Mouse (Mus musculus) brown adipose tissue, adult 24 weeks (tissue): Measurements from ENCODE around the gene Cnot11. TPM values are rescaled to one million over a fixed set of nuclear protein-coding genes. Genes with fewer than 3 reads are reported as not detected.

Source experiments
- H3K27ac ChIP-seq: fragments of 200-500 bp; replicated peaks from 2 replicates; pipeline ENCODE4 v1.5.1; 2012; ENCODE audit warnings: low read depth, mild to moderate bottlenecking, low read length
- H3K4me1 ChIP-seq: fragments of 200-500 bp; 2 replicates; pipeline ENCODE4 v1.6.1; 2012; ENCODE audit warnings: low read length, mixed read lengths; ENCODE audit not compliant: control insufficient read depth, insufficient read depth, insufficient read length
- H3K4me3 ChIP-seq: fragments of 200-500 bp; 2 replicates; pipeline ENCODE4 v1.5.1; 2012; ENCODE audit warnings: low read depth, mild to moderate bottlenecking, low read length, moderate library complexity; ENCODE audit not compliant: insufficient read depth
- polyA plus RNA-seq: library from polyadenylated mRNA; stranded (reverse); fragments of >200 nt; gene quantifications from 2 replicates; pipeline ENCODE4 v1.2.4, GENCODE M21; 2012; ENCODE audit not compliant: missing spikeins, insufficient read depth, insufficient read length

The Cnot11 gene
- polyA plus RNA-seq, 1 experiment, result 9.6 TPM

- no peak overlapping the region for H3K4me3 ChIP-seq
- no peak overlapping the region for H3K27ac ChIP-seq
- H3K4me1 ChIP-seq, result no peaks in the 10 kb centered on the region
These were observed 15.0 kb downstream of the Cnot11 start for GRCm38 (mm10) chr1:39549831-39550230.

DNA sequence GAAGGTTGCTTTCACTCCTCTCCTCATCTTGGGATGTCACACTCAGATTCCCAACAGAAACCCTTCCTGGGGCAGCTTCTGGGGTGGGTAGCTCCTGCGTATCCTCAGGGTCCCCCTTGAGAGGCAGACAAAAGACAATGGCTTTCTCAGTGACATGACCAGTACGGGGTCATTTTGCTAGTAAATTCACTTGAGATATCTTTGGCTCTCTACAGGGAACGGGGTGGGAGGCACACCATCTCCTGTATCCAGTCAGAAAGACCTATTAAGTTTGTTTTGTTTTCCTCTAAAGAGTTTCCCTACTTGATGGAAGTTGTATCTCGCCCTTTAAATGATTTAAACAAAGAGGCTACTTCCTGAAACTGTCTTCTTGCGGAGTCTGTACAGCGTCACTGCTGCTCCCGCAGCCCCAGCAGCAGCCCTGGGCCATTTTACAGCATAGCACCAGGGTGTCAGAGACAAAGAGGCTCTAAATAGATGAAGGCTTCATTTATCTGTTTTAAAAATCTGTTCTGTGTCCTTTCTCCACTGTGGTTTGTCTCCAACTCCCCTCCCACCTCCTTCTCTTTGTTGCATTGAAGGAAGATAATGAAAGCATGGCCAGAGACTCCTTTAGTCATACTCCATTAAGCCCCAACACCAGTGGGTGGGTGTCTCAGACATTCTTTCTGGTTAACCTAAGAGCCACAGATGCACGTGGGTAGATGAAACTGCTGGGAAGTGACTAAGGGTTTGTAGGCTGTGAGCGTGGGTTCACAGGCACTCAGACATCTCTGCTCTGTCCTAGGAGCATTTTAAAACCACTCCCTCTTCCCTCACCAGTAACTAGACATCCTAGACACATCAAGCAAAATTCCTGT lies 21.0 kb downstream of the Cnot11 start:
- Histone ChIP-seq H3K4me1 (no peaks in the 10 kb centered on the region), H3K27ac (no peak overlapping the region), H3K4me3 (no peak overlapping the region)

DNA sequence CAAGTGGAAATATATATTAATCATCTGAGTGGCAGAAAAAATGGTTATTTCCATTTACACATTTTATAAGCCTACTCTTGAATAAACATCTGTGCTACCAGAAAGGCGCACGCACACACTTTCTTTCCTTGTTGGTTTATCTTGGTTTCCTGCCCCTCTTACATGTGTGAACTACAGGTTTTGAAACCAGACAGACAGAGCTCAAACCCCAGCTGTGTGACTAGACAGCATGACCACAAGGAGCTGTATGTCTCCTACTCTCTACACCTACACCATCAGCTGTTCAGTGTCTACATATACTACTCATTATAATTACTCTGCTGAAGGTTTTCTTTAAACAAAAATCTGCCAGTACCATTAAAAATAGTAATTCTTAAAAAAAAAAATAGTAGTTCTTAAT lies 24.2 kb downstream of the Cnot11 start:
- no peaks in the 10 kb centered on the region for H3K4me1 ChIP-seq
- no peak overlapping the region for H3K27ac ChIP-seq
- no peak overlapping the region for H3K4me3 ChIP-seq

DNA sequence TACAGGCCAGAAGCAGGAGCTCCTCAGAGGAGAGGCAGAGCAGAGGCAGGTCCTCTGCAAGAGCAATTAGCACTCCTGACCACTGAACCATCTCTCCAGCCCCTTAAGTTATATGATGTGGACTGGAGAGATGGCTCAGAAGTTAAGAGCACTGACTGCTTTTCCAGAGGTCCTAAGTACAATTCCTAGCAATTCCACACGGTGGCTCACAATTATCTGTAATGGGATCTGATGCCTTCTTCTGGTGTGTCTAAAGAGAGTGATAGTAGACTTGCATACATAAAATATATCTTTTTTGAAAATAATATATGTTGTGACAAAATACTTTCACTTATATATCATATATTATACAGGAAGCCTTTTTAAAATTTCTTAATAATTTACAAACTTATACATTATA lies 27.1 kb downstream of the Cnot11 start:
- Histone ChIP-seq H3K27ac (no peak overlapping the region), H3K4me1 (no peaks in the 10 kb centered on the region), H3K4me3 (no peak overlapping the region)

DNA sequence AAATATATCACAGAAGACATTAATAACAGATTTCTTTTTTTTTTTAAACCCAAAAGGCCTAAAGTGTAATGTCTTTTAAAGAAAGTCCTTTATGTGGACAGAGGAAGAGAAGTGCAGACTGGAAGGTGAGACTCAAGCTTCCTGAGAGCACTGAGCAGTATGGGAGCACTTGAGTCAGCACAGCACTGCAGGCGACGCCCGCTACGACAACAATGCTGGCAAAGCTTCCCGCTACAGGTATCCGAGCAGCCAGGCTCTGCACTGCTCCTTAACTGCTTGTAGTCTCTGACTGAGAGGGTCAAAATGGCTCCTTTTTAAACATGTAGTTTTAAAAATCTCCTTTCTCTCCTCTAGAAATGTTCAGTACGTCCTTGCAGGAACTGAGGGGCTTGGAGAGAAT lies 28.4 kb downstream of the Cnot11 start:
- H3K4me1 ChIP-seq, result no peaks in the 10 kb centered on the region
- H3K27ac ChIP-seq, result no peak overlapping the region
- no peak overlapping the region for H3K4me3 ChIP-seq

DNA sequence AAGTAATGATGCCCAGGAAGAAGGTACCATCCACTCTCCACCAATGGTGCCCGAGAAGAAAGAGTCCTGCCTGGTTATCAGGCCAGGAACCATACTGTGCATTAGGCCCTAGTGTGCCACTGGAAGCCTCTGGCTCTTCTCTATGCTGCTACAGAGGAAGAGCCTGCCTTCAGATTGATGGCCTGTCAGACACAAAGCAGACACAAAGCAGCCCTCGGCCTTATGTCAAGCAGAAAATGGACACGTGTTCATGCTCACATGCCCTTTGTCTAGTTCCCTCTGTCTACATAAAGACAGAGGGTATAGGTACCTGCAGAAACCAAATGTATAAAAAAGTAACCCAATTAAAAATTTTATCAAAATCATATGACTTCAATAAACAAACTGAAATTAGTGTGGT lies 29.8 kb downstream of the Cnot11 start:
- Histone ChIP-seq H3K4me1 (no peaks in the 10 kb centered on the region), H3K4me3 (no peak overlapping the region), H3K27ac (no peak overlapping the region)

GRCm38 (mm10) chr1:39568079-39568478 lies 33.3 kb downstream of the Cnot11 start:
- Histone ChIP-seq H3K4me1 (no peaks in the 10 kb centered on the region), H3K4me3 (no peak overlapping the region), H3K27ac (no peak overlapping the region)

DNA sequence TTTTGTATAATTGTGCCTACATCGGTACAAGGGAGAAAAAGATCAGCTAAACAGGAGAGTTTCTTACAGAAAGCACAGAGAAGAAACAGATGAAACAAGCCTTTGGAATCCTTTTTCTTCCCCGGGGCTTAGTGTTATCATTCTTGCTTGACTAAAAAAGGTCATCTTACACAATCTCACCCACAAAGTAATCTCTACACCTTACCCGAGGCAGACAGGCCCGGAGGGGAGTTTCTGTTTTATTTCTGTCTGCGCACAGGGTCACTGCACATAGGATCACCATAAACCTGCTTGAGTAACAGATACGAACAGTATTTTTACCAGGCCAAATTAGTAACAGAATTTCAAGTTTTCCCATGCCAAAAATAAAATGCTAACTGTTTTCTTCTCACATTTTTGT lies 36.9 kb downstream of the Cnot11 start:
- Histone ChIP-seq H3K27ac (no peak overlapping the region), H3K4me3 (no peak overlapping the region), H3K4me1 (no peaks in the 10 kb centered on the region)

DNA sequence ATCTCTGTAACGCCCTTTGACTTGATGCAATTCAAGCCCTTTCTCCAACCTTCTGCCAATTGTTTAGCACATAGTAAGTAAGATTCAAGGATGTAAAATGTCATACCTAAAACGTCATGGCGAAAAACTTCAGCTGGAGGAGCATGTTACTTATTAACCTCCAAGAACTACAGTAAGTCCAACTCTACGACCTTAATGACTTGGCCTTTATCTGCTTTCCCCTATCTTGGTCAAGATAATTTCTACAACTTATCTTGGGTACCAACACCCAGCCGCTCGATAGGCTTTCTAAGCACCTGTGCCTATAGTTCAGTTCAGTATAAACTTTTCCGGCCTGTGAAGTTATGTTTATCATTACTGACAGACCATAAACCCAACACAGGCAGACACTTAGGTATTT lies 39.1 kb downstream of the Cnot11 start:
- no peak overlapping the region for H3K4me3 ChIP-seq
- no peak overlapping the region for H3K27ac ChIP-seq
- H3K4me1 ChIP-seq, result no peaks in the 10 kb centered on the region

- Histone ChIP-seq H3K4me3 (peak overlapping the region; percentile 87), H3K4me1 (no peaks in the 10 kb centered on the region), H3K27ac (no peak overlapping the region)
These were observed 41.1 kb downstream of the Cnot11 start for GRCm38 (mm10) chr1:39575778-39576375.

GRCm38 (mm10) chr1:39576431-39577243 lies 41.8 kb downstream of the Cnot11 start:
- Histone ChIP-seq H3K27ac (peak overlapping the region; percentile 42), H3K4me3 (peak overlapping the region; percentile 87), H3K4me1 (no peaks in the 10 kb centered on the region)

- Histone ChIP-seq H3K4me1 (no peaks in the 10 kb centered on the region), H3K4me3 (peak within 1 kb of the TSS; percentile 87), H3K27ac (peak within 1 kb of the TSS; percentile 42)
These were observed 42.5 kb downstream of the Cnot11 start, which contains the start of gene Rnf149 for GRCm38 (mm10) chr1:39577253-39577705. Gene Rnf149 (minus strand): TSS chr1:39577405.

- H3K4me3 ChIP-seq, result no peak overlapping the region
- H3K27ac ChIP-seq, result peak overlapping the region; percentile 21; the same call in 1 of the 2 replicates
- no peaks in the 10 kb centered on the region for H3K4me1 ChIP-seq
These were observed 43.7 kb downstream of the Cnot11 start for GRCm38 (mm10) chr1:39578446-39578845.

GRCm38 (mm10) chr1:39579139-39579538 lies 44.3 kb downstream of the Cnot11 start:
- Histone ChIP-seq H3K27ac (peak overlapping the region; percentile 66; the same call in 1 of the 2 replicates), H3K4me3 (no peak overlapping the region), H3K4me1 (no peaks in the 10 kb centered on the region)

DNA sequence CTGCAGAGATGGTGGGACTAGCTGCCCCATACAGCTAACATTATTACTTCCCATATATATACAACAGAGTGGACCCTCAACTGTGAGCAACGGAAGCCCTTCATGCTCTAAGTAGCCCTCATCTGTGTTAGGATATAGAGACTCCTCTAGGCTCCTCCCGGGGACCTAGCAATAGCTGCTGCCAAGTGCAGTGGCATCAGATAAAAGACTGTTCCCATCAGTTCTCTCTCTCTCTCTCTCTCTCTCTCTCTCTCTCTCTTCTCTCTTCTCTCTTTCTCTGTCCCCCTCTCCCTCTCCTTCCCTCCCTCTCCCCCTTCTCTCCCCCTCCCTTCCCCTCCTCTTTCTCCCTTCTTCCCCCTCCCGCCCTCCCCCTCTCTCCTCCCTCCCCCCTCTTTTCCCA lies 46.4 kb downstream of the Cnot11 start:
- no peaks in the 10 kb centered on the region for H3K4me1 ChIP-seq
- H3K4me3 ChIP-seq, result no peak overlapping the region
- H3K27ac ChIP-seq, result no peak overlapping the region
